Mouse (Mus musculus) embryonic fibroblast, embryonic 13.5 days (primary cell): ENCODE data around the gene Znfx1.

Source experiments
- CTCF ChIP-seq: IDR thresholded peaks from 2 replicates; pipeline ENCODE4 v1.5.1; 2011; ENCODE audit warnings: mild to moderate bottlenecking, control low read depth, low read length, moderate library complexity, borderline replicate concordance; ENCODE audit not compliant: insufficient read depth
- POLR2A ChIP-seq: IDR thresholded peaks from 2 replicates; pipeline ENCODE4 v1.6.1; 2011; ENCODE audit warnings: low read depth, mild to moderate bottlenecking, control low read depth, low read length, moderate library complexity

DNA sequence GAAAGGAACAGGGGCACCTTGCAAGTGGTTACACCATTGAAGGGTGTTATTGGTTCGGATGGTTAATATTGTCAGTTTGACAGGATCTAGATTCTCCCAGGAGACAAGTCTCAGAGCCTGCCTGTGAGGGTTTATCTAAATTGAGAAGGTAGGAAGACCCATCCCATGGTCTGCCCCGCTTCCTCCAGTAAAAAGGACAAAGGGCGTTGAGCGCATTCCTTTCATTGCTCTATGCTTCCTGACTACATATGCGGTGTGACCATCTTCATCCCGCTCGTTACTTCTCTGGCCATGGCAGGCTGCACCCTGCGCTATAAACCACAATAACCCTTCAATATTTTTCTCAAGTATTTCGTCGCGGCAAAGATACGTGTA, 8.4 kb upstream of the Znfx1 start:
- TF ChIP-seq POLR2A (no peak), CTCF (no peak)
